Mouse (Mus musculus) thymus, postnatal 10 days (tissue): Measurements from ENCODE around the gene Oas1h.
"Not testable (repeated sequence)": the region's sequence is repeated elsewhere in the genome, so short reads cannot be mapped to it uniquely, and the experiment has no call there.

Experiments used
- DNase-seq, 2 experiments: peaks; one replicate each; pipeline ENCODE4 v3.0.0; 2021; ENCODE audit warnings: low spot score in 2 of 2

Oas1h gene

GRCm38 (mm10) chr5:120861121-120861520 lies at the start of gene Oas1h:
Oas1h (plus strand) TSS chr5:120861421.
- DNase-seq = no peak

- DNase-seq = peak; percentile 63 to 73
Observed at GRCm38 (mm10) chr5:120811951-120812819, 49.0 kb upstream of the Oas1h start, which contains the start of gene Oas1c. Oas1c (minus strand) TSS chr5:120812514.

DNA sequence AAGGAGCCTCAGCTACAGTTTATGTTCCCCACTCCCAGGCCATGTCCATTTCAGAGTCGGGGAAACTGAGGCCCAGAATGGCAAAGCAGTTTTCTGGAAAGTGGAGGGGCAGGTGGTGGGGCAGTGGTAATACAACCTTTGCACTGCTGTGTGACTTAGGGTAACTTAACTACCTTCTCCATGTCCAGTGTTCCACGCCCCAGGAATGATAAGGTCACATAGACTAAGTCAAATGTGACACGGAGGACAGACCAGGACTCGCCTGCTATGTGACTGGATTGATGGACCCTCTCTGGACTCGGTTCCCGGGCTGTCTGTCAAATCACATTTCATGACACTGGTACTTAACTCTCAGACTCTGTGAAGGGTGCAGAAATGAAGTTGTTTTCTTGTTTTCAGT lies 48.2 kb upstream of the Oas1h start:
- no peak for DNase-seq

- DNase-seq = peak; percentile 16 to 56
Observed at GRCm38 (mm10) chr5:120815949-120816348, 45.3 kb upstream of the Oas1h start.

DNA sequence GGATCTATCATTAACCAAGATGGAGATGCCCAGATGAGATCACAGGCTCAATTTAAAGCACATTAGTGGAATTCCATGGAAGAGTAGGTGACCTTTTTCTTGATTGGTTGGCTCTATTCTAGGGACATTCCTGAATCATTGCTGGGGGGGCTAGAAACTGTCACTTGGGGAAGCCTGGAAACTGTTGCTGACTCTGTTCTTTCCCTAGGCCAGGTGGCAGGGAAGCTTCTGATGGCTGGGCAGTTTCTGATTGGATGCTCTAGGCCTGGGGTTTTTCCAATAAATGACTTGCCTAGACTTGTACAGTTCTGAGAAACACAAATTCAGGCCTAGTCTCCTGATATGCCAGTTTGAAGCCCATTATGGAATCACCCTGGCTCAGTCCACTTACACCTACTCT lies 42.2 kb upstream of the Oas1h start:
- no peak for DNase-seq

DNA sequence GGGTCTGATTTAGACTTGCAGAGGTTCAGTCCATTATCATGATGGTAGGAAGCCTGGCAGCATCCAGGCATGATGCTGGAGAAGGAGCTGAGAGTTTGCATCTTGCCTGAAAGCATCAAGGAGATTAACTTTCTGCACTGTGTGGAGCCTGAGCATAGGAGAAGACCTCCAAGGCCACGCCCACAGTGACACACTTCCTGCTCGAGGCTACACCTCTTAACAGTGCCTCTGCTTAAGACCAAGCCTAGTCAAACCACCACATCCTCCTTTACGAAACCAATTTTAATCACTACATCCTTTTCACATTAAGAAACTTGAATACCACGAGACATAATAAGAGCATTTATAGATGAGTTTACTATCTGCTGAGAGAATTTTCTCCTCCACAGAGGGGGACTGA lies 30.2 kb upstream of the Oas1h start:
- no peak for DNase-seq

DNA sequence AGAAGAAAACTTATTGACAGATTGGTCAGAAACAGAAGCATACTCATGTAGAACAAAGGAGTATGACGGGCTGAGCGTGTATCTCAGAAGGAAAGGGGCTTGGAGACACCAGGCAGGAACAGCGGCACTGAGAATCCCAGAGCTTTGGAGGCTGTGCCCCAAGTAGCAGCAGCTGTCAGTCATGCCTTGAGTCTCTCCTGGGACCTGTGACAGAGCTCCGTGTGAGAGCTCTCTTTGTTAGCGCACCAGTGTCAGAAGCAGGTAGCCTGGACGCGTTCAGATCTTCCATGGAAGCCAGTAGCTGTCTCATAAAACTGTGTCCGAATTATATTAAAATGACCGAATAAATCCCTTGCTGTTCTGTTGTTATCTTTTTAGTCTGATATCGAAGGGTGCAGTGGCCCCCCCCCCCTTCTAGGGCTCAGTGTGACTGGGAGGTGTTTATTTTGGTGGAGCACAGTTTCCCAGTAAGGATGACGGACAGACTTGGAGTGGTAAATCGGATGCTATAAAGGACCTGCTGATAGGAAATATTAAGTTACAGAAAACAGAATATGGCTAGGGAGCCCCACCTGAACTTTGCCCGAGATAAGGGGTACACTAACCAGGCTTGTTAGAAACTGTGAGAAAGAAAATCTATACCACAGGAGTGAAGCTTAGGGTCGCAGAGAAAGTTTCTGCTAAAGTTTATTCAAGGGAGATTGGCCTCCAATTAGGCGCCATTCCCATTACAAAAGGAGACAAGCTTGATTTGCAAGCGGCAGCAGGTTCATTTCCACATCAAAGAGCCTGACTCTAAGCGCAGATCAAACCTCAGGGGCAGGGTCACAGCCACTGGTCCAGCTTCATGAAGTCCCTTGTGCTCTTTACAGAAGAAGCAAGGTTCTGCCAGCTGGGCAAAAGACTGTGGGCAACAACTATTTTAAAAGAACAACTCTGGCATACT lies 27.6 kb upstream of the Oas1h start:
- no peak for DNase-seq

GRCm38 (mm10) chr5:120836731-120837585 lies 24.3 kb upstream of the Oas1h start:
- DNase-seq = peak in 1 of 2 experiments; percentile 69

- no peak for DNase-seq
Observed at GRCm38 (mm10) chr5:120844713-120845112, 16.5 kb upstream of the Oas1h start.

DNA sequence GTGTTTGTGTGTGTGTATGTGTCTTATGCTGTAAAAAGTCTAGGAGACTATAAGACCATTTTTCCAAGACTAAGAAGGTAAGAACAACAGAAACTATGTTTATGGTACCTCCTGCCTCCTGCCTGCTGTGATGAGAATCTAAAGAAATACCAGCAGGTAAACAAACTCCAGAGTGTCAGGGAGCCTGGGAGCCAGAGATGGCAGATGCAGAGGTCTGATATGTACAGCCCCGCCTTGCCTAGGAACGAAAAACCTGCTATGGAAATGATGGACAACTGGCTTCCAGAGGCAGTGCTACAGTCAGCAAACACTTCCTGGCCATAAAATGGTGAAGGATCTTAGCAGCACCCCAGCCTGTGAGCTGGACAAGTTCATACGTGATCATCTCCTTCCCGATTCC lies 14.2 kb upstream of the Oas1h start, which contains the start of gene Oas1f:
Gene Oas1f (plus strand): TSS at position 301 of the 400 bp plus-strand sequence.
- no peak for DNase-seq

GRCm38 (mm10) chr5:120849601-120850136 lies 11.6 kb upstream of the Oas1h start:
- DNase-seq = peak in 1 of 2 experiments; percentile 36

GRCm38 (mm10) chr5:120859241-120859640 lies 2.0 kb upstream of the Oas1h start:
- no peak for DNase-seq

- no peak for DNase-seq
Observed at GRCm38 (mm10) chr5:120865336-120865860, 4.2 kb downstream of the Oas1h start.

DNA sequence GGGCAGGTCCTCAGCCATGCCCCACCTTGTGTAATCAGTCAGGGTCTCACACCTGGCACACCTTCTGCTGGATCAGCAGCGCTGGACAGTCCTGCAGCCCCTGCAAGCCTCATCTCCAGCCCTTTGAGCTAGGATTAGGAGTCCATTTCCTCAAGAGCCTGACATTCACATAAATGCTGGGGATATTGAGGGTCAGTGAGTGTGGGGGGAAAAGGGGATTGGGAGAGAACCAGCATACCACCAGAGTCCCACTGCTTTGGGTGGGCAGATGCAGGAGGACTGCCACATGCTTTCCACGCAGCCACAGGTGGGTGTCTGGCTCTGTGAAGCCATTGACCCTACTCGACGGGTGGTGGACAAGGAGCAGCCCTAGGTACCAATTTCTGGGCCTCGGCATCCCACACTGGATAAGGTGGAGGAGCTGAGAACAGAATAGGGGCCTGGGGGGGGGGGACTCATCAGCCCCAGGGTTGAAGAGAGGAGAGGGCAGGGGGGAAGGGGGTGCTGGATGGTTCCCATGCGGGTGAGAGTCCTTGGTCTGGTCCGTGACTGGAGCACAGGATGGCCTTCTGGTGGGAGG lies 8.3 kb downstream of the Oas1h start:
- no peak for DNase-seq

DNA sequence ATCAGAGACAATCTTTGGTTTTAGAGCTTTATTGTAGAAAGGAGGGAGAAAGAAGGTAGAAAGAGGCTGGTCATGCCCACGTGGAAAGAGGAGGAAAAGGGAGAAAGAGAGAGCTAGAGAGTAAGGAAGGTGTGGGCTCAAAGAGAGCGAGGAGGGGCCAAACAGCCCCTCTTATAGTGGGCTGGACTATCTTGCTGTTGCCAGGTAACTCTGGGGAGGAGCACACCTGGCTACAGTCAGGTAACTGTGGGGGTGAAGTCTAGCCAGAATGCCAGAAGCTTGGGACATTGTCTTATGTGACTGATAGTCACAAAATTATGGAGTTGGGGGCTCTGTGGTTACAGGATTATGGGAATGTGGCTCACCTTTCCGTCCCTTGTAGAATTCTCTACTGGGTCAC lies 8.9 kb downstream of the Oas1h start:
- no peak for DNase-seq

DNA sequence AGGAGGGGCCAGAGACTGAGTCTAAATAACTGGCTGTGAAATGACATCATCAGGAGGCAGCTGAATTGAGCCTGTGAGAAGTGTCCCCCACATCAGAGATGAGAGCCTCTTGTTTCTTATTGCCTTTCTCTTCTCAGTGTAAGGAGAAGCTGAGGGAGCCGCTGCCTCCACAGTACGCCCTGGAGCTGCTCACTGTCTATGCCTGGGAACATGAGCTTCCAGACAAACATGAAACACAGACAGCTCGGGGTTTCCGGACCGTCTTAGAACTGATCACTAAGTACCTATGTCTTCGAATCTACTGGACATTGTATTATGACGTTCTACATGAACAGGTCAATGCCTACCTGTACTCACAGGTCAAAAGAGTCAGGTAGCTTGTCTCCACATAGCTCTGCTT lies 9.6 kb downstream of the Oas1h start:
- no peak for DNase-seq

- DNase-seq = no peak
Observed at GRCm38 (mm10) chr5:120871469-120871868, 10.2 kb downstream of the Oas1h start.

DNA sequence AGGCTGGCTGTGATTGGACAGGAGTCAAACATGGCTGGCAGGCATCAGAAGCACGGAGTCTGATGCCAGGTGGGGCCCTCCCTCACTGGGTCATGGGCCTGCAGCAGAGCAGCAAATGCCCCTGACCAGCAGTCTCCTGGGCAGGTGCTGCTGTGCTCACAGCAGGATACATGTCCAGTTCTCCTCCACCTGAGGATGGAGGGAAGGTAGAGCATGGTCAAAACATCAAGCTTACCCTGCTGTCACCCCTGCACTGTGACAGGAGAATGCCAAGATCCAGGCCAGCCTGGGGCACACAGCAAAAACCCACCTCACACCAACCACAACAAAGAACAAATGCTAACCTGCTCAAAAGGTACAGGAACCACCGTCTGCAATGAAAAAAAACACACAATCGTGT lies 15.6 kb downstream of the Oas1h start:
- DNase-seq = not testable (repeated sequence)

DNA sequence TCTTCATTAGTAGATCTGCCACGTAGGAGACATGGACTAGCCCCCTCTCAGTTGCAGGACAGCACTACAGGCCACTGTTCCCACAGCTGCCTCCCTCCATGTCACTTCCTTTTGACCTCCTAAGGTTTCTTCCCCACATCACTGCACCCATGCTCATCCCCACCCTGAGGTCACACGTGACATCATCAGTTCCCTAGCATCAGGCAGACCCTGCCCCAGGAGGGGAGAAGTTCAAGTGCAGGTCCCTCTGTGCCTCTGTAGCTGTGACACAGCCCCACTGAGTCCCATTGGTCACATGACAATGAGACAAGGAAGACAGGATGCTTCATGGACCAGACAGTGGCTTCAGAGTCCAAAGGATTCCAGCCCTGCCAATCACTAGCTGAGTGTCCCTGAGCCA lies 16.2 kb downstream of the Oas1h start:
- not testable (repeated sequence) for DNase-seq

DNA sequence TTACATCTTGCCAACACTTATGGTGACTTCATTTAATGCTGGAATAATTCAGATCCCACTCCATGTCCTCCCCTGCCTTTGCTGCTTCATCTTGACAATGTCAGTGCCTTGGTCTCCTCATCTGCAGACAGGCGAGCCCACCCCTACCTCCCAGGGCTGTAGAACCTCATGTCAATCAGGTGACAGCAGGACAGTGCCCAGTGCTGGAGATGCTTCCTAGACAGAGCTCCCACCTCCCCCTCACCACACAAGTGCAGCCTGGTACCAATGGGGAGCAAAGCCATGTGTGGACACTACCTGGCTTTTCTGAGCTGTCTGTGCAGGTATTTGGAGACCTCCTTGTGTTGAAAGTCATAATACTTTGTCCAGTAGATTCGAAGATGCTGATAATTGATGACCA lies 17.6 kb downstream of the Oas1h start:
- DNase-seq = not testable (repeated sequence)
